Mouse (Mus musculus): ENCODE results near the gene Map4k4.

Map4k4 gene

GRCm38 (mm10) chr1:40006043-40006651 is 105.4 kb downstream of the Map4k4 start:
- no peak for DNase-seq

- DNase-seq = no peak
These were observed 107.3 kb downstream of the Map4k4 start for GRCm38 (mm10) chr1:40007962-40008471.

- DNase-seq = no peak
These were observed 112.0 kb downstream of the Map4k4 start for GRCm38 (mm10) chr1:40012696-40013095.

DNA sequence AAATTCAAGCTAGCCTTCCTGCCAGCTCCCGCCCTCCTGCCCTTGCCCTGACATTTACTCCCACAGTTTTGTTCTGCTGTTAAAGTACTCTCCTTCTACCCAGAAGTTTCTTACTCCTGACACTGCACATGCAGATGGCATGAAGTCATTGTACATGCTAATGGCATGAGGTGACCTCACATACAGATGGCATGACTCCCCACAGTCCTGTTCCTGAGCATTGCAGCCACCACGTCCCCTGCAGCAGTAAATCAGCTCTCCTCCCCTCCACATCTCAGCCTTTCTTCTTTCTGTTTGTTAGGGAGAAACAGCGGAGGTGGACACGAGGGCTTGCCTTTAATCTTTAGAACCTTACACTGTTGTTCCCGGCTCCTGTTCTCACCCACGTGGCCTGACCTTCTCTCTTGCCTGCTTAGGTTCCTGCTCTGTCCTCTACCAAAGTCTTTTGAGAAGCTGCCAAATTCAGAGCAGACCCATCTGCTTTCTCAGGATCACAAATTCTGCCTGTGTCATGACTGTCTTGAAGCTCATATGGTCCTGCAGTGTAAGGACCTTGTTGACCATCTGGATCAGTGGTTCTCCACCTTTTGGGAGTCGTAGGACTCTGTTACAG is 114.5 kb downstream of the Map4k4 start:
- DNase-seq = no peak

DNA sequence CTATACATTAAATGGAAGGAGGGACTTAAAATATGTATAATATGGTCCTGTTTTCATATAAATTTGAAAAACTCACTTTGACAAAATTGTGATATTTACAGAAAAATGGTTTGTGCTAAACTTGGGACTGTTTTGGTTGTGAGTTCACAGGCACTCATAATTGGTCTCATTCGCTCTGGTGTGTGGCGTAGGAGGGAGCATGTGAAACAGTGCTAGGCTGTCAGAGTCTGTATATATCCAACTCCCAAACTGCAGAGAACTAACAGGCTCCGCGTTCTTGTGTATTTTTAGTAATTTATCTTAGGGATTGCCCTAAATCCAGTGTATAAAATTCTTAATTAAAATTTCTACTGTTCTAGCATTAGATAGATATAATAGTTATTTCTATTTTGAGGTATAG is 120.9 kb downstream of the Map4k4 start:
- DNase-seq = no peak

DNA sequence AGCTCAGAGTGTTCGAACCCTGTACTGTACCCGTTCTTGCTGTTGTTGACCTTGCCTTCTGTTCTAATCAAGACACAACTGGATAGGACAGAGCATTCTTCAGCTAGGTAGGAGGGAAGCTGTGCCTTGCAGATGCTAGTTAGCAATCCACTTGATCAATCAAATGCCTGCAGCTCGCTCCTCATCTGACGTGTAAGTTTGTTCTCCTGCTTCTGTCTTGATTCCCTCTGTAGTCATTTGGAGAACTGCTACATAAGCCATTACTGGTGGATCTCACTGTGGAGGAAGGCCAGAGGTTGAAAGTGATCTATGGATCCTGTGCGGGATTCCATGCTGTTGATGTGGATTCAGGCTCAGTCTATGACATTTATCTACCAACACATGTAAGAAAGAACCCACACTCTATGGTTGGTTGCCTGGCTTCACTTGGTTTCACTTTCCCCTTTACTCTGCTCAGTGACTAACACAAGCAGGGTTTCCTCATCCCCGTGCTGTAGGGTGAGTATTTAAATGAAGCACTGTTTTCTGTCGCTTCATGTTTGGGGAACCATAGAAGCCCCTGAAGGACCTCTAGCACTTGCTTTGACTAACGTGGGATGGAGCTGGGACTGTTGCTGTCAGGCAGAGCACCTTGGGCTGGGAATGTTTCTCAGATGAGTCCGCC is 121.9 kb downstream of the Map4k4 start:
- no peak for DNase-seq

GRCm38 (mm10) chr1:40023206-40023605 is 122.5 kb downstream of the Map4k4 start:
- no peak for DNase-seq

DNA sequence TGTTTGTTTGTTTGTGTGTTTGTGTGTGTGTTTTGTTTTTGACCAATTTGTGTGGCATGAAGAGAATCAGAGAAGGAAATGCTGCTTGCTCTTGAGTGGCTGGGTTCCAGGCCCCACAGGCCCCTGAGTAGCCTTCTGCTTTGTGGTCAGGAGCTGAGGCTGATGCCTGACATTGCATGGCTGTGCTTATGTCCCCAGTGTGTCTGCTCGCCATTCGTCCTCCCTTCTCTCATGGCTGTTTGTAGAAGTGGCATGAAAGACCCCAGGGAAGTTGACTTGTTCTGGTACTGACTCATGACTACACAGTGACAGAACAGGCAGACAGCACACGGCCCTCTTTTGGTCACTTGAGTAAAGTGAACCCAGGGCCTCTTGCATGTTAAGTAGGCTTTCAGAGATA is 123.0 kb downstream of the Map4k4 start:
- DNase-seq = no peak

DNA sequence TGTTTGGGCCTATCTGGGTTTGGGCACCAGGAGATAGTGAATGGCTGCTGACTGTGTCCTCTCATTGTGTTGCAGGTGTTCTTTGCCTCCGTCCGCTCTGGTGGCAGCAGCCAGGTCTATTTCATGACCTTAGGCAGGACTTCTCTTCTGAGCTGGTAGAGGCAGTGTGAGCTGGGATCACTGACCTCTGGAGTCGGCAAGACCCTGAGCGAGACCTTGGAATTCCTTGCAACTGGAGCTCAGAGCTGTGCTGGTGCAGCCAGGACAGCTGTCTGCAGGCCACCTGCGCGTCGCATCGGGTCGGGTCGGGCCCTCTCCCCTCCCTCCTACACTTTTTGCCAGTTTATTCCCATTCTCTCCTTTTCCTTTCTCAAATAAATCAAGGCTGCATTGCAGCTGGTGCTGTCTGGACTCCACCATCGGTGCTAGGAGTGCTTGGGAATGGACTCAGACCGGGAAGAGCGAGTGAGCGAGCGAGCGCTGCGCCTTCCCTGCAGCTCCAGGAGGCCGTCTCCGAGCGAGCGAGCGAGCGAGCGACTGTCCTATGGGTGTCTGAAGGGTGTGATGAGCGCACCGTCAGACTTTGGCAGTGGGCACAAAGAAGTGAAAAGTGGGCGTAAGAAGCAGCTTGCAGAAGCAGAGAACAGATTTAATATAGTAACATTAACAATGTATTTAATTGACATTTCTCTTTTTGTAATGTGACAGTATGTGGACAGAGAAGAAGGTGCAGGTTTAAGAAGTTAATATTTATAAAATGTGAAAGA is 124.0 kb downstream of the Map4k4 start:
- no peak for DNase-seq

DNA sequence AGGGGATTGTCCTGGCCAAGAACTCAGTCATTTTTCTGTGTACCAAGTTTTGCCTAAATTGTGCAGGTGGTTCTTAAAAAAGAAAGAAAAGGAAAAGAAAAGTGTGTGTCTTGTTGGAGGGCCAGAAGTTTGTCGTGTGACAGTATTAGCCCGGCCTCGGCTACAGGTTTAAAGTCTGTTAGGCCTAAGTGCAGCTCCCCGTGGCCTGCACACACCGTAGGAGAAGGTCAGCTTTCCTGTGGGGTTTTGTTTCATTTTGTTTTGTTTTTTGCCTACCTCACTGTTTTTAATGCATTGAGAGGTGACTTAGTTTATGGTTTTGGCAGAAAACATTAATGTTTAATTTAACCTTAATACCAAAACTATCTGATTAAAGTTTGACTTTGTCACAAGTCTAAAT is 124.7 kb downstream of the Map4k4 start:
- DNase-seq = no peak

DNA sequence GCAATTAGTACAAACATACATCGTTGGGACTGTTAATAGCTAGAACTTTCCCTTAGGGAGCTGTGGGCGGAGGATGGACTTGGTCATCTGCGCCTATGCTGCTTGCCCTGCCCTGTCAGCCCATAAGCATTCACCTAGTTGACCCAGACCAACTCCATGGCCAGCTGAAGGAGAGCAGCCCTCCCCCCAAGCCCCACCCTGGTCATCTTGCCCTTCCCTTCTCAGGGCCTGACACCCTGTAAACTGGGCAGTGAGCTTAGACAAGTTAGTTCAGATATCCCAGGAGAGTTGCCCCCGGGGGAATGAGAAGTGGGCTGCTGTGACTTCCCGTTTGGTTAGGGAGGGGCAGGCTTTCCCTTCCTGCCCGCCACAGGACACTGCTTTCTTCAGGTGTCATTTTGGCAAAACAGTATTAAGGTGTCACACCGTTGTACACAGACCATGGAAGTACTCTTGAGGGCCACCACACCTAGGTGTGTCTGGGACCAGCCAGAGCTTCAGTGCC is 126.5 kb downstream of the Map4k4 start:
- no peak for DNase-seq

GRCm38 (mm10) chr1:40028207-40028998 is 127.7 kb downstream of the Map4k4 start:
- no peak for DNase-seq

DNA sequence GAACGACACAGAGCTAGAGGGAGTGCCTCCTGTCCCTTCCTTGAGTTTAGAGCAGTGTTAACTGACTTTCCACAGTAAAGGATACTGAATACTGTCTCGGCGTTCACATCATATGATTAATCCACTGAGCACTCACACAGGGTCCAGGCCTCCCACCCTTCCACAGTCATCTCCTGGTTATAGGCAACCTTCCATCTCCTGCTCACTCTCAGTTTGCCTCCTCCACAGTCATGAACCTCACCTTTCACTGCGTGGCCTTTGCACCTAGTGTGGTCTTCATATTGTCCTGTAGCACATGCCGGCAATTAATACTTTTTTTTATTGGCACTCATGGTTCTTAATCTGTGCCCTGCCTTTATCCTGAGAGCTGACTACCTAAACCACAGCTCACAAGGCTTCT is 128.9 kb downstream of the Map4k4 start:
- DNase-seq = no peak

DNA sequence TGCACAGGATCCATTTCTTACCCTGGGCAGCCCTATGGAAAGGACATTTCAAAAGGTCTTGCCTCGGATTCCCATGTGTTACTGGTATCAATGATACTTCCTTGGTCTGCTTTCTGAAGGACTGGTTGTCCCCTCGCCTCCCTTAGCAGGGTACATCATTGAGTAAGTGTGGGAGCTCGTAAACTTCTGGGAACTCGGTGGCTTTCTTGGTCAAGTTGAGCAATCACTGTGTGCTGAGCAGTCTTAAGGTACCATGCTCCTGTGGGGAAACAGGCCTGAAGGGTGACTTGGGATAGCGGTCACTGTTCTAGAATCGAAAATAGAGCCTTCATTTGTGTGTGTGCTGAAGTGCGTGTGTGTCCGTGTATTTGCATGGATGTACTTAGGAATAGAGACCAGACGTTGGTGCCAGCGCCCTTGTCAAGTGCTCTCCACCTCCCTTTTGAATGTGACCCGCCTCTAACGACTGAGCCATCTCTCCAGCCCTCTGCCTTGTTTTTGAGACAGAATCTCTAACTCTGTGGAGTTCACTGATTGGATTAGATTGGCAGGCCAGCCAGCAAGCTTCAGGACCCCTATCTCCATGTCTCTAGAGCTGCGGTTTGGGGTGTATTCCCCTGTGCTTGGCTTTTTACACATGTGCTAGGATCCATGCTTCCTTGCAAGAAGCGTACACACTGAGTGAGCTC is 129.7 kb downstream of the Map4k4 start:
- no peak for DNase-seq

DNA sequence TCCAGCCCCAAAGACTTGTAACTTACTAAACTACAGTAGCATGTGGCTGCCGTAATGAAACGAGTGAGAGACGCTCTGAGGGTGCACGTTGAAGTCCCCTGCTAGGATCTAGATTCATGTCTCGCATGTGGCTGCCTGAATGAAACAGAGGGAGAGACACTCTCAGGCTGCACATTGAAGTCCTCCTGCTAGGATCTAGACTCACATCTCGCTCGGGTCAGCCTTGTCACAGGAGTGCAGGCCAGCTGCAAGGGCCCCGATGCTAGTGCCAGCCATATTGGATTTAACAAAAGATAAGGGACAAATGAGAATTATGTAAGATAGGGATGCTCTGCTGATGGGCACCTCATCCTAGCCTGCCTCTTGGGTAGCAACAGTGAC is 130.3 kb downstream of the Map4k4 start:
- DNase-seq = no peak

GRCm38 (mm10) chr1:40031626-40032025 is 130.9 kb downstream of the Map4k4 start:
- no peak for DNase-seq

DNA sequence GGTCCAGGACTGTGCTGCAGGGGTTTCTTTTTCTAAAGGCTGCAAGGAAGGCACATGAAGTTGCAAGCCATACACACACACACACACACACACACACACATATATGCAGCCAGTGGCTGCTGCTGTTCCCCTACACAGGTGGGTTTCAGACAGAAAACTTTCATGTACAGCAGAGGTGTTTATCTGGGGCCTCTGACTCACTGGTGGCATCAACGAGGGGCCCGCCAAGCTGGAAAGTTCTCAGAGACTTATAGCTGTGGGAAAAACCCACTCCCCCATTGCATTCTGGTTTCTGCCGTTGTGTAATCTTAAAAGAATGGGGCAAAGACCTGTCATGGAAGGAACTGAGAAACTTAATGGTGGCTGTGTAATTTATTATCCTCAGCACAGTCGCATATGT is 132.6 kb downstream of the Map4k4 start:
- DNase-seq = no peak

DNA sequence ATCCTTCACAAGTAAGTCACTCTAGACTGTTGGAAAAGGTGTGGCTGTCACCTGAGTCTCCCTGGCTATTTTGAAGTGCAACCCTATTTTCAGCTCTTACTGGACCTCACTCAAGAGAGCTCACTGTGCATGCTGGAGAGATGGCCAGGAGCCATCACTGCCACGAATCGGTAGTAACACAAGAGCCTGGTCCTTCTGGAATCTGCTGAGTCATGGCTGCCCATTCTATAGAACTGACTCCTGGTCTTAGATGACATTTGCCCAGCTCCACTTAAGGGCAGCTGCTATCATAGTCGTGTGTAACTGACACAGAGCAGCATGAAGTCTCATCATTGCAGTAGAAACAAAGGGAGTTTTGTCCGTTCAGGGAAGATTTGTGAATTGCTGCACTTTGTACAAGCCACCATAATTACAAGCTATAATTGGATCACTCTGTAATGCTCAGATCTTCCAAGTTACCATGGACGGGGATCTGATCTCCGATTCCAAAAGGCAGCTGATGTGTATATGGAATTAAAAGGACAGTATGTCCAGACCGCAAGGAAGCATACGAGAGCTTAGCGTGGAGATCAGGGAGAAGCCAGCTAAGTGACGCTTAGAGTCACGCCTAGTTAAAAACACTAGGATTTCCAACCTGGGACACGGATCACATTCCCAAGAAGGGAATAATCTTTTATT is 133.2 kb downstream of the Map4k4 start:
- no peak for DNase-seq

DNA sequence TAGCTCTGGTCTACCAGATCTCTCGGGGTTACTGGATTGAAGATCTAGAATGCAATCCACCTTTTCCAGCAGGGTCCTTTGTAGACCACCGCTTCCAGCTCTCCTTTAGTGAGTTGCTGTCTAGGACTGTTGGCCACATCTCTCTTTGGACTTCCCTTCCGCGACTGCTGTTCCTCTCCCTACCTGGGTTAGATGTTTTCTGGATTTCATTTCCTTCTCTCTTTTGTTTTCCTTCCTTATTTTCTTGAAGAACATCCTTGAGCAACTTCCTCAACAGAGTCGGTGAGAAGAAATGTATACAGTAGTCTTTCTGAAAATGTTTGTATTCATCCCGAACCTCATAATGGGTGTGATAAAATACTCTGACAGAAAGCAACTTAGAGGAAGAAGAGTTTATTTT is 137.1 kb downstream of the Map4k4 start:
- DNase-seq = no peak

GRCm38 (mm10) chr1:40045686-40046085 is 145.0 kb downstream of the Map4k4 start:
- DNase-seq = no peak

- no peak for DNase-seq
These were observed 145.9 kb downstream of the Map4k4 start for GRCm38 (mm10) chr1:40046600-40046999.
